In genomic region chr15:38403760-38404375, GRCm38 (mm10) we compare ENCODE assay signal across 20 mouse cellular contexts.
A peak's percentile ranks its signal among the peaks of the same experiment; 100 is the strongest.
DNase-seq lines count a peak whose midpoint lies in the region; ATAC-seq and TF ChIP-seq lines count a peak whose summit lies in the region.
"Had no signal": no experiment of that assay in that cellular context is flagged by ENCODE, and none has a peak within 500 bp of the region (broad histone marks: within the 10 kb centered on the region; RNA-seq: fewer than 3 reads in every experiment).

No protein-coding gene starts in this region.

- TF ChIP-seq POLR2A in brain, embryonic 14.5 days (IDR thresholded peaks at IDR 0.05; ENCODE audit: borderline replicate concordance, extremely low read depth, insufficient read depth, insufficient read length, poor library complexity, severe bottlenecking), result no peak

- H3K27ac ChIP-seq in heart, embryonic 14.5 days (replicated peaks in 1 of 2; ENCODE audit: control insufficient read depth in 1 of 2, insufficient read depth in 1 of 2, low read depth in 2 of 2, low read length in 2 of 2), result 0 out of 4 replicates have a peak overlapping the region, but pooled peaks of 1 of the 2 experiments have one; percentile 10
- H3K27ac ChIP-seq in heart, embryonic 11.5 days (ENCODE audit: low read depth, low read length), result no peak overlapping the region
- H3K27ac ChIP-seq: embryonic facial prominence, embryonic 12.5 days; hindbrain, postnatal 0 days; limb, embryonic 13.5 days; macrophage had no signal

- H3K4me2 ChIP-seq in heart, embryonic 14.5 days (ENCODE audit: low read length), result peak overlapping the region; percentile 16; the same call in 1 of the 2 replicates
- H3K4me2 ChIP-seq in heart, embryonic 11.5 days, result no peak overlapping the region
- H3K4me2 ChIP-seq: embryonic facial prominence, embryonic 12.5 days; limb, embryonic 13.5 days had no signal

- WGBS in heart, embryonic 14.5 days, result 26% methylated on average over 6 of the region's 6 CpGs
- 31% methylated on average over 6 of the region's 6 CpGs for WGBS in heart, embryonic 11.5 days (ENCODE audit: insufficient replicate concordance)

- no peak overlapping the region for H3K4me3 ChIP-seq in heart, embryonic 14.5 days (ENCODE audit: control insufficient read depth in 1 of 2, insufficient read depth in 1 of 2, low read depth in 1 of 2, low read length in 2 of 2)
- H3K4me3 ChIP-seq in heart, embryonic 11.5 days (ENCODE audit: low read depth, low read length), result no peak overlapping the region
- H3K4me3 ChIP-seq: embryonic facial prominence, embryonic 12.5 days; limb, embryonic 13.5 days had no signal

- H3K36me3 ChIP-seq in heart, embryonic 14.5 days (ENCODE audit: control insufficient read depth, insufficient read depth, low read length), result no peaks in the 10 kb centered on the region
- H3K36me3 ChIP-seq in heart, embryonic 11.5 days (ENCODE audit: control insufficient read depth, insufficient read depth, low read length), result no peaks in the 10 kb centered on the region
- H3K36me3 ChIP-seq: embryonic facial prominence, embryonic 12.5 days; limb, embryonic 13.5 days had no signal

- H3K27me3 ChIP-seq in heart, embryonic 14.5 days (ENCODE audit: control insufficient read depth, insufficient read depth, low read length), result no peaks in the 10 kb centered on the region
- no peaks in the 10 kb centered on the region for H3K27me3 ChIP-seq in heart, embryonic 11.5 days (ENCODE audit: control insufficient read depth, insufficient read depth, low read length)
- H3K27me3 ChIP-seq: embryonic facial prominence, embryonic 12.5 days; limb, embryonic 13.5 days had no signal

- ATAC-seq in heart, embryonic 14.5 days (ENCODE audit: insufficient number of reproducible peaks, insufficient read depth, low FRiP score, low read depth), result no peak
- ATAC-seq in heart, embryonic 11.5 days (replicated peaks; ENCODE audit: insufficient number of reproducible peaks, low FRiP score, low TSS enrichment), result no peak
- ATAC-seq in monocyte, adult 5-6 weeks (replicated peaks; ENCODE audit: insufficient number of reproducible peaks, low FRiP score, low TSS enrichment, poor library complexity, severe bottlenecking), result peak; percentile 20; the same call in 1 of the 2 replicates
- ATAC-seq: hindbrain, postnatal 0 days had no signal

- peak overlapping the region; percentile 10; the same call in 1 of the 2 replicates for H3K9ac ChIP-seq in heart, embryonic 14.5 days (ENCODE audit: low read length)
- no peak overlapping the region for H3K9ac ChIP-seq in heart, embryonic 11.5 days (ENCODE audit: low read depth, low read length)
- H3K9ac ChIP-seq: embryonic facial prominence, embryonic 12.5 days; limb, embryonic 13.5 days had no signal

- TF ChIP-seq CTCF in brain, embryonic 14.5 days (IDR thresholded peaks at IDR 0.05; ENCODE audit: borderline replicate concordance, extremely low read depth, insufficient read depth, insufficient read length), result no peak

- H3K4me1 ChIP-seq in heart, embryonic 14.5 days (ENCODE audit: control insufficient read depth in 2 of 2, insufficient read depth in 2 of 2, low read length in 2 of 2), result peaks cover 24 to 28% of the 10 kb centered on the region in 2 experiments
- peaks cover 28% of the 10 kb centered on the region for H3K4me1 ChIP-seq in heart, embryonic 11.5 days (ENCODE audit: control insufficient read depth, insufficient read depth, low read length)

- DNase-seq in retina, postnatal 1 day, result peak; percentile 39
- no peak for DNase-seq in retina, embryonic 14.5 days (ENCODE audit: low spot score)
- DNase-seq in brain, embryonic 14.5 days (ENCODE audit: low read depth), result peak; percentile 65
- no peak for DNase-seq in lung, postnatal 10 days
- DNase-seq in urinary bladder, postnatal 25 days (ENCODE audit: low spot score), result no peak
- DNase-seq: adrenal gland, postnatal 25 days; cerebellum, adult 8-10 months; heart, postnatal 10 days; kidney, adult 8-10 months; kidney, postnatal 25 days; layer of hippocampus, adult 9-11 months; lung, adult 18-20 months; spleen, adult 18-20 months had no signal

- H3K9me3 ChIP-seq in heart, embryonic 14.5 days (ENCODE audit: control insufficient read depth, low read length), result no peaks in the 10 kb centered on the region
- no peaks in the 10 kb centered on the region for H3K9me3 ChIP-seq in heart, embryonic 11.5 days (replicated peaks; ENCODE audit: control insufficient read depth, low read length)
- H3K9me3 ChIP-seq: embryonic facial prominence, embryonic 12.5 days; limb, embryonic 13.5 days had no signal

Comparison
In these comparisons a context has a peak if more than half of its experiments do, and no peak if none do; other contexts are left out.
1. DNase-seq: peak in retina, postnatal 1 day (single experiment) and brain, embryonic 14.5 days (single experiment); none in retina, embryonic 14.5 days (single experiment), lung, postnatal 10 days (single experiment) and urinary bladder, postnatal 25 days (single experiment).